Mouse (Mus musculus): ENCODE measurements at regions not wholly inside any gene's neighbourhood (a gene's known extent, or its start where the extent isn't known, plus 50 kb on each side); places are given as distances from the start of the nearest gene placed in this dataset.

DNA sequence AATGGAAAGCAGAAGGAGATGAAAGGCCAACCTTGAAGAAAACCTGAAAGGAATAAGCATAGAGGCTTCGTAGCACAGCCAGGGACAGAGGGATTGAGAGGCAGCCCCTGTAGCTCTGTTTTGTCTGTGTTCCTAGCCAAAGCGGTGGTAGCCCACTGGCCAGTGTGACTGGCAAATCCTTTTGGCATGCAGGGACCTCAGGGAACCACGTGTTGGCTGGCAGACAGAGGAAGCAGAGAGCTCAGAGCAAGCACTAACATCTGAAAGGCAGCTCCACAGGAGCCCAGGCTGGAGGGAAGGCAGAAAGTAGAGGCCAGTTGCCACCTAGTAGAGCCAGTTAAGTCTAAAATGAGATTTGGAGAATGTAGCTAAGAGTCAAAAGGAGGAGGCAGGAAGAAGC, 842.5 kb upstream of the 2610301B20Rik start:
- H3K9me3 ChIP-seq (ENCODE audit: control insufficient read depth, insufficient read depth, low read depth, low read length) = no peaks in the 10 kb centered on the region
- in situ Hi-C loops (cut with MboI; ENCODE audit: low sequenced_read_pairs in 2 of 2, unreplicated experiment in 2 of 2) = no loop called here
- H3K27ac ChIP-seq (ENCODE audit: insufficient read depth, low read depth, low read length, poor library complexity, severe bottlenecking) = no peak overlapping the region
- no peak for TF ChIP-seq ZC3H11A (IDR thresholded peaks at IDR 0.05; ENCODE audit: borderline replicate concordance, low read depth, low read length)
- TF ChIP-seq ZNF384 (IDR thresholded peaks at IDR 0.05; ENCODE audit: low read depth, low read length) = no peak
- no peak for TF ChIP-seq HCFC1 (IDR thresholded peaks at IDR 0.05; ENCODE audit: borderline replicate concordance, insufficient read depth, low read length)
- no peak for TF ChIP-seq CHD2 (IDR thresholded peaks at IDR 0.05; ENCODE audit: low read depth, low read length)
- no peak for TF ChIP-seq MAFK (IDR thresholded peaks at IDR 0.05; ENCODE audit: insufficient read depth, low read depth, low read length)
- no peak overlapping the region for H3K9ac ChIP-seq (ENCODE audit: insufficient read depth, low read depth, low read length, poor library complexity, severe bottlenecking)
- no peak for DNase-seq (ENCODE audit: low read depth, low spot score)
- H3K4me3 ChIP-seq (ENCODE audit: insufficient read depth in 1 of 2, low read depth in 1 of 2, low read length in 2 of 2, poor library complexity in 1 of 2, severe bottlenecking in 1 of 2) = no peak overlapping the region
- H3K36me3 ChIP-seq (ENCODE audit: control insufficient read depth, insufficient read depth, low read length, poor library complexity, severe bottlenecking) = no peaks in the 10 kb centered on the region
- no peaks in the 10 kb centered on the region for H3K4me1 ChIP-seq (ENCODE audit: control insufficient read depth in 2 of 2, insufficient read depth in 2 of 2, low read length in 2 of 2, poor library complexity in 1 of 2)

DNA sequence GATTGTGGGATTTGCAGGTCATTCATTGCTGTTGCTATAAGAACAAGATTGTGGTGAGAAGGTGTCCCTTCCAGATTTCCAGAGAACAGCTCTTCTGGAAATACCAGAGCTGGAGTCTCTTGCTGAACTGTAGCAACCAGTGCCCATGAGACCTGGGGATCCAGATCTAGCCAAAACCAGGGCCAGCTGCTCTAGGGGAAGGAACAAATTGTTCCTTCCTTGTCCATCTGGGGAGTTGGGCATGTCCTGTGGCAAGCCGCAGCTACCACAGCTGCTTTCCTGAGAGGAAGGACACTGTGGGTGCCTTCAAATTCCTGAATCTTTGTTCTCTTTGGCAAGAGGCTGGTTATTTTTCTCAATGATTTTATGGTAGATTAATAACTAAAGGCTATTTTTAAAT, 839.0 kb upstream of the 2610301B20Rik start:
- DNase-seq (ENCODE audit: low read depth, low spot score) = no peak

DNA sequence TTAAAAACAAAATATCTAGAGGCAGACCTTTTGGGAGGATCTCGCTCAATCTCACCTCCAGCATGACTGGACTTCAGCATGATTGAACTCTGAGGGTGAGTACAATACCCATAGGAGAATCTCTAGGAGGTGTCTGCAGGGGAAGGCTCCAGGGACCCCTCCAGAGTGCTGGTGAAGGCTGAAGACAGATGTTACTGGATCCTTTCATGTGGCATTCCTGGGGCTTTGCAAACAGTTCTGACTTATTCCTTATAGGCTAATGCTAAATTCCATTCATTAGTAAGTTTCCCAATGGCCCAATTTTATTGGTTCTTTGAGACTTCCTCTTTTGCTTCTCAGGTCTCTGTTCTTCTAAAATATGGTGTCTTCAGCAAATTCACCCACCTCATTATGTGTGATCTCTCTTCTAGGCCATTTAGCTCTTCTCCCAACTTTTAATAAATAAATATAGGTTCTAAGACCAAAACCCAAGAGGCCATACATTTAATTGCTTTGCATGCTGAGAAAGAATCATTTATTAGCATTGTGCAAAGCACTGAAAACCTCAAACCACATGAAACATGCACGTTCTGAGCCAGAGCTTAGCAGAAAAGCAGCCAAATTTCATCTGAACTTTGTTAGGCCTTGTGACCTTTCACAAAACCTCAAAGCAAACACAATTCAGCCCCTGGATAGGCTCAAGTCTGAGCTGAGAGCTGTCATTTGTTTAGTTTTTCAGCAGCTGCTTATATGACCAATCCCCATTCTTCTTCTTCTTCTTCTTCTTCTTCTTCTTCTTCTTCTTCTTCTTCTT, 832.8 kb upstream of the 2610301B20Rik start:
- no peaks in the 10 kb centered on the region for H3K36me3 ChIP-seq (ENCODE audit: control insufficient read depth, insufficient read depth, low read length, poor library complexity, severe bottlenecking)
- no peaks in the 10 kb centered on the region for H3K4me1 ChIP-seq (ENCODE audit: control insufficient read depth in 2 of 2, insufficient read depth in 2 of 2, low read length in 2 of 2, poor library complexity in 1 of 2)
- DNase-seq (ENCODE audit: low read depth, low spot score) = no peak
- H3K4me3 ChIP-seq (ENCODE audit: insufficient read depth in 1 of 2, low read depth in 1 of 2, low read length in 2 of 2, poor library complexity in 1 of 2, severe bottlenecking in 1 of 2) = no peak overlapping the region
- TF ChIP-seq ZNF384 (IDR thresholded peaks at IDR 0.05; ENCODE audit: low read depth, low read length) = no peak
- TF ChIP-seq MAFK (IDR thresholded peaks at IDR 0.05; ENCODE audit: insufficient read depth, low read depth, low read length) = no peak
- no peak for TF ChIP-seq ZC3H11A (IDR thresholded peaks at IDR 0.05; ENCODE audit: borderline replicate concordance, low read depth, low read length)
- no peak for TF ChIP-seq HCFC1 (IDR thresholded peaks at IDR 0.05; ENCODE audit: borderline replicate concordance, insufficient read depth, low read length)
- TF ChIP-seq CHD2 (IDR thresholded peaks at IDR 0.05; ENCODE audit: low read depth, low read length) = no peak
- in situ Hi-C loops (cut with MboI; ENCODE audit: low sequenced_read_pairs in 2 of 2, unreplicated experiment in 2 of 2) = no loop called here
- H3K9ac ChIP-seq (ENCODE audit: insufficient read depth, low read depth, low read length, poor library complexity, severe bottlenecking) = no peak overlapping the region
- H3K27ac ChIP-seq (ENCODE audit: insufficient read depth, low read depth, low read length, poor library complexity, severe bottlenecking) = no peak overlapping the region
- no peaks in the 10 kb centered on the region for H3K9me3 ChIP-seq (ENCODE audit: control insufficient read depth, insufficient read depth, low read depth, low read length)

More for the DNA sequence above, 839.0 kb upstream of the 2610301B20Rik start:
- Histone ChIP-seq H3K27ac (ENCODE audit: insufficient read depth, low read depth, low read length, poor library complexity, severe bottlenecking) (no peak overlapping the region), H3K4me3 (ENCODE audit: insufficient read depth in 1 of 2, low read depth in 1 of 2, low read length in 2 of 2, poor library complexity in 1 of 2, severe bottlenecking in 1 of 2) (no peak overlapping the region), H3K4me1 (ENCODE audit: control insufficient read depth in 2 of 2, insufficient read depth in 2 of 2, low read length in 2 of 2, poor library complexity in 1 of 2) (no peaks in the 10 kb centered on the region), H3K9ac (ENCODE audit: insufficient read depth, low read depth, low read length, poor library complexity, severe bottlenecking) (no peak overlapping the region), H3K36me3 (ENCODE audit: control insufficient read depth, insufficient read depth, low read length, poor library complexity, severe bottlenecking) (no peaks in the 10 kb centered on the region), H3K9me3 (ENCODE audit: control insufficient read depth, insufficient read depth, low read depth, low read length) (no peaks in the 10 kb centered on the region)
- TF ChIP-seq CHD2 (IDR thresholded peaks at IDR 0.05; ENCODE audit: low read depth, low read length) (no peak), ZC3H11A (IDR thresholded peaks at IDR 0.05; ENCODE audit: borderline replicate concordance, low read depth, low read length) (no peak)
- in situ Hi-C loops (cut with MboI; ENCODE audit: low sequenced_read_pairs in 2 of 2, unreplicated experiment in 2 of 2) = no loop called here

DNA sequence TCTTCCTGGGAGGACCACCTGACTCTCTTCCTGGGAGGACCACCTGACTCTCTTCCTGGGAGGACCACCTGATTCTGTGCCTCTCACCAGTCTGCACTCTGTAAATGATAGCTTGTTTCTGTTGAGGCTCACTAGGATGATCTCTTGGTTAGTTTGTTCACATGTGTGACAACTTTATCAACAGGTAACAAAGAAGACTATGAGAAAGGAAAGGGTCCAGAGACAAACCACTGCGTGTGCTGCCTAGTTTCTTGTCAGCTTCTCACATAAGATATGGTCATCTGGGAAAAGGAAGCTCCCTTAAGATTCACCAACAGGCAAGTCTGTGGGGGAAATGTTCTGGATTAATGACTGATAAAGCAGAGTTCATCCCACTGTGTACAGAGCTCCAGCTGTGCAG, 825.5 kb upstream of the 2610301B20Rik start:
- H3K9me3 ChIP-seq (ENCODE audit: control insufficient read depth, insufficient read depth, low read depth, low read length) = no peaks in the 10 kb centered on the region
- H3K27ac ChIP-seq (ENCODE audit: insufficient read depth, low read depth, low read length, poor library complexity, severe bottlenecking) = no peak overlapping the region
- no peak overlapping the region for H3K4me3 ChIP-seq (ENCODE audit: insufficient read depth in 1 of 2, low read depth in 1 of 2, low read length in 2 of 2, poor library complexity in 1 of 2, severe bottlenecking in 1 of 2)
- no peaks in the 10 kb centered on the region for H3K4me1 ChIP-seq (ENCODE audit: control insufficient read depth in 2 of 2, insufficient read depth in 2 of 2, low read length in 2 of 2, poor library complexity in 1 of 2)
- DNase-seq (ENCODE audit: low read depth, low spot score) = no peak
- H3K9ac ChIP-seq (ENCODE audit: insufficient read depth, low read depth, low read length, poor library complexity, severe bottlenecking) = no peak overlapping the region
- TF ChIP-seq ZC3H11A (IDR thresholded peaks at IDR 0.05; ENCODE audit: borderline replicate concordance, low read depth, low read length) (no peak), CHD2 (IDR thresholded peaks at IDR 0.05; ENCODE audit: low read depth, low read length) (no peak), MAFK (IDR thresholded peaks at IDR 0.05; ENCODE audit: insufficient read depth, low read depth, low read length) (no peak), HCFC1 (IDR thresholded peaks at IDR 0.05; ENCODE audit: borderline replicate concordance, insufficient read depth, low read length) (no peak), ZNF384 (IDR thresholded peaks at IDR 0.05; ENCODE audit: low read depth, low read length) (no peak)
- in situ Hi-C loops (cut with MboI; ENCODE audit: low sequenced_read_pairs in 2 of 2, unreplicated experiment in 2 of 2) = no loop called here
- H3K36me3 ChIP-seq (ENCODE audit: control insufficient read depth, insufficient read depth, low read length, poor library complexity, severe bottlenecking) = no peaks in the 10 kb centered on the region

DNA sequence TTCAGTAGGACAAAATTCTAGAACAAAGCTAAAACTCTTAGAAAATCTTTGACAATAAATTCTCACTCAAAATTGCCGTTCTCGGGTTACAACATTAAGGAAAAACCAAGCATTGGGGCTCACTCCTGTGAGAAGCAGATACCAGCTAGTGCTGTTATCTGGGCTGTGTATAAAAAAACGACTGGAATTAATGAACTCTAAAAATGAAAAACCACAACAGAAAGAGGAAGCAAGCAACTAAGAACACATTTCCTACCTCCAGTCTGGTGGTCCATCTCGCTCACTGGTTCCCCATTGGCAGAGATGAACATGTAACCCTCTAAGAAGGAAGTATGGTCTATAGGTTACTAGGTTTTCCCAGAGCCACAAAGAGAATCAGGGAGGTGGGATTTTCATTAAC, 824.9 kb upstream of the 2610301B20Rik start:
- no peak overlapping the region for H3K4me3 ChIP-seq (ENCODE audit: insufficient read depth in 1 of 2, low read depth in 1 of 2, low read length in 2 of 2, poor library complexity in 1 of 2, severe bottlenecking in 1 of 2)
- H3K27ac ChIP-seq (ENCODE audit: insufficient read depth, low read depth, low read length, poor library complexity, severe bottlenecking) = no peak overlapping the region
- DNase-seq (ENCODE audit: low read depth, low spot score) = no peak
- H3K36me3 ChIP-seq (ENCODE audit: control insufficient read depth, insufficient read depth, low read length, poor library complexity, severe bottlenecking) = no peaks in the 10 kb centered on the region
- H3K9me3 ChIP-seq (ENCODE audit: control insufficient read depth, insufficient read depth, low read depth, low read length) = no peaks in the 10 kb centered on the region
- no peak for TF ChIP-seq CHD2 (IDR thresholded peaks at IDR 0.05; ENCODE audit: low read depth, low read length)
- TF ChIP-seq MAFK (IDR thresholded peaks at IDR 0.05; ENCODE audit: insufficient read depth, low read depth, low read length) = no peak
- TF ChIP-seq ZNF384 (IDR thresholded peaks at IDR 0.05; ENCODE audit: low read depth, low read length) = no peak
- TF ChIP-seq ZC3H11A (IDR thresholded peaks at IDR 0.05; ENCODE audit: borderline replicate concordance, low read depth, low read length) = no peak
- TF ChIP-seq HCFC1 (IDR thresholded peaks at IDR 0.05; ENCODE audit: borderline replicate concordance, insufficient read depth, low read length) = no peak
- in situ Hi-C loops (cut with MboI; ENCODE audit: low sequenced_read_pairs in 2 of 2, unreplicated experiment in 2 of 2) = no loop called here
- H3K9ac ChIP-seq (ENCODE audit: insufficient read depth, low read depth, low read length, poor library complexity, severe bottlenecking) = no peak overlapping the region
- H3K4me1 ChIP-seq (ENCODE audit: control insufficient read depth in 2 of 2, insufficient read depth in 2 of 2, low read length in 2 of 2, poor library complexity in 1 of 2) = no peaks in the 10 kb centered on the region

All from ES-E14 (cell line).